Mouse (Mus musculus) forebrain, embryonic 13.5 days (tissue): ENCODE results near the gene Napepld. TPM values are rescaled to one million over a fixed set of nuclear protein-coding genes. Genes with fewer than 3 reads are reported as not detected.

Source experiments
- ATAC-seq: fragments of 200-750 bp; cut with Nextera tagmentation; 2 replicates; pipeline ENCODE4 v1.8.0; 2017
- H3K27ac ChIP-seq: fragments of 300-500 bp; sonication (generic); 2 replicates; pipeline ENCODE4 v1.5.1; 2015; ENCODE audit warnings: inconsistent platforms, mild to moderate bottlenecking, moderate library complexity
- H3K27me3 ChIP-seq: fragments of 300-500 bp; sonication (generic); 2 replicates; pipeline ENCODE4 v1.6.1; 2015; ENCODE audit warnings: mild to moderate bottlenecking, inconsistent platforms
- H3K36me3 ChIP-seq: fragments of 300-500 bp; sonication (generic); 2 replicates; pipeline ENCODE4 v1.6.1; 2015; ENCODE audit warnings: mild to moderate bottlenecking, inconsistent platforms; ENCODE audit not compliant: poor library complexity, severe bottlenecking
- H3K4me1 ChIP-seq: fragments of 300-500 bp; sonication (generic); 2 replicates; pipeline ENCODE4 v1.6.1; 2015; ENCODE audit warnings: inconsistent platforms
- H3K4me2 ChIP-seq: fragments of 300-500 bp; sonication (generic); 2 replicates; pipeline ENCODE4 v1.6.1; 2015; ENCODE audit warnings: inconsistent platforms, mild to moderate bottlenecking, moderate library complexity
- H3K4me3 ChIP-seq: fragments of 300-500 bp; sonication (generic); 2 replicates; pipeline ENCODE4 v1.5.1; 2015; ENCODE audit warnings: mild to moderate bottlenecking, inconsistent platforms
- H3K9ac ChIP-seq: fragments of 300-500 bp; sonication (generic); 2 replicates; pipeline ENCODE4 v1.6.1; 2015; ENCODE audit warnings: mild to moderate bottlenecking, inconsistent platforms
- H3K9me3 ChIP-seq: fragments of 300-500 bp; sonication (generic); replicated peaks from 2 replicates; pipeline ENCODE4 v1.6.1; 2016; ENCODE audit warnings: inconsistent platforms
- WGBS: fragments of 180-500 bp; shearing (Covaris S2); methylation state at CpG from one replicate; pipeline ENCODE4 v1.1.7; 2015; 5-methylcytosine and 5-hydroxymethylcytosine counted together
- polyA plus RNA-seq: library from polyadenylated mRNA; unstranded; fragments of >200 nt; fragmentation: Nextera tagmentation; extraction: Ambion mirVana; gene quantifications from 2 replicates; pipeline ENCODE4 v1.2.1, GENCODE M21; 2015

Napepld gene
- polyA plus RNA-seq, result 7.1 and 7.3 TPM in 2 replicates

GRCm38 (mm10) chr5:21701351-21702008, at the start of gene Napepld:
Napepld (minus strand) TSS chr5:21701396.
- ATAC-seq, result peak; percentile 99

GRCm38 (mm10) chr5:21745966-21746365, 44.8 kb upstream of the Napepld start:
- H3K9ac ChIP-seq, result no peak overlapping the region
- no peak overlapping the region for H3K4me3 ChIP-seq
- no peaks in the 10 kb centered on the region for H3K4me1 ChIP-seq
- H3K4me2 ChIP-seq, result no peak overlapping the region
- ATAC-seq, result no peak
- peaks cover 100% of the 10 kb centered on the region for H3K36me3 ChIP-seq
- no peaks in the 10 kb centered on the region for H3K27me3 ChIP-seq
- WGBS, result 92% methylated on average over 7 of the region's 8 CpGs
- no peaks in the 10 kb centered on the region for H3K9me3 ChIP-seq
- H3K27ac ChIP-seq, result no peak overlapping the region

More at GRCm38 (mm10) chr5:21701351-21702008, at the start of gene Napepld:
- Histone ChIP-seq H3K36me3 (no peaks in the 10 kb centered on the region), H3K27me3 (no peaks in the 10 kb centered on the region), H3K9me3 (no peaks in the 10 kb centered on the region), H3K4me2 (peak within 1 kb of the TSS; percentile 65), H3K4me1 (peaks cover 12% of the 10 kb centered on the region), H3K4me3 (peak within 1 kb of the TSS; percentile 67), H3K9ac (peak within 1 kb of the TSS; percentile 87), H3K27ac (peak within 1 kb of the TSS; percentile 97)
- under 1% methylated on average over 42 of the region's 59 CpGs for WGBS

- Histone ChIP-seq H3K36me3 (peaks cover 97% of the 10 kb centered on the region), H3K4me2 (no peak overlapping the region), H3K27me3 (no peaks in the 10 kb centered on the region), H3K4me3 (no peak overlapping the region), H3K27ac (no peak overlapping the region), H3K9ac (no peak overlapping the region), H3K9me3 (no peaks in the 10 kb centered on the region), H3K4me1 (no peaks in the 10 kb centered on the region)
- ATAC-seq, result no peak
Measured at GRCm38 (mm10) chr5:21744651-21745050, 43.5 kb upstream of the Napepld start.

- WGBS, result 95% methylated on average over 10 of the region's 10 CpGs
- Histone ChIP-seq H3K4me2 (no peak overlapping the region), H3K27me3 (no peaks in the 10 kb centered on the region), H3K9me3 (no peaks in the 10 kb centered on the region), H3K27ac (no peak overlapping the region), H3K36me3 (peaks cover 97% of the 10 kb centered on the region), H3K9ac (no peak overlapping the region), H3K4me1 (peaks cover 1% of the 10 kb centered on the region), H3K4me3 (no peak overlapping the region)
- ATAC-seq, result no peak
Measured at GRCm38 (mm10) chr5:21743606-21744005, 42.4 kb upstream of the Napepld start.

GRCm38 (mm10) chr5:21739881-21740280, 38.7 kb upstream of the Napepld start:
- Histone ChIP-seq H3K27me3 (no peaks in the 10 kb centered on the region), H3K4me2 (no peak overlapping the region), H3K9me3 (no peaks in the 10 kb centered on the region), H3K36me3 (peaks cover 62% of the 10 kb centered on the region), H3K27ac (no peak overlapping the region), H3K9ac (no peak overlapping the region), H3K4me3 (no peak overlapping the region), H3K4me1 (peaks cover 16% of the 10 kb centered on the region)
- 95% methylated on average over 13 of the region's 13 CpGs for WGBS
- ATAC-seq, result no peak

GRCm38 (mm10) chr5:21739120-21739519, 37.9 kb upstream of the Napepld start:
- Histone ChIP-seq H3K9me3 (no peaks in the 10 kb centered on the region), H3K9ac (no peak overlapping the region), H3K4me2 (no peak overlapping the region), H3K27me3 (no peaks in the 10 kb centered on the region), H3K27ac (no peak overlapping the region), H3K4me1 (peaks cover 24% of the 10 kb centered on the region), H3K4me3 (no peak overlapping the region), H3K36me3 (peaks cover 54% of the 10 kb centered on the region)
- WGBS, result 95% methylated on average over 11 of the region's 11 CpGs
- ATAC-seq, result no peak

- Histone ChIP-seq H3K4me1 (peaks cover 38% of the 10 kb centered on the region), H3K4me3 (peak overlapping the region; percentile 93), H3K36me3 (peaks cover 39% of the 10 kb centered on the region), H3K4me2 (peak overlapping the region; percentile 92), H3K27me3 (no peaks in the 10 kb centered on the region), H3K9me3 (no peaks in the 10 kb centered on the region), H3K27ac (no peak overlapping the region), H3K9ac (peak overlapping the region; percentile 91)
- no peak for ATAC-seq
- WGBS, result 30% methylated on average over 10 of the region's 10 CpGs
Measured at GRCm38 (mm10) chr5:21737620-21738019, 36.4 kb upstream of the Napepld start.

GRCm38 (mm10) chr5:21736956-21737585, 35.9 kb upstream of the Napepld start, which contains the start of gene Pmpcb:
Pmpcb (plus strand) TSS chr5:21737141.
- peak within 1 kb of the TSS; percentile 73 for H3K27ac ChIP-seq
- no peaks in the 10 kb centered on the region for H3K27me3 ChIP-seq
- H3K9me3 ChIP-seq, result no peaks in the 10 kb centered on the region
- peak; percentile 75 for ATAC-seq
- H3K4me1 ChIP-seq, result peaks cover 42% of the 10 kb centered on the region
- under 1% methylated on average over 38 of the region's 42 CpGs for WGBS
- peak within 1 kb of the TSS; percentile 93 for H3K4me3 ChIP-seq
- H3K4me2 ChIP-seq, result peak within 1 kb of the TSS; percentile 92
- peaks cover 34% of the 10 kb centered on the region for H3K36me3 ChIP-seq
- peak within 1 kb of the TSS; percentile 91 for H3K9ac ChIP-seq

GRCm38 (mm10) chr5:21736046-21736445, 34.9 kb upstream of the Napepld start:
- H3K36me3 ChIP-seq, result peaks cover 23% of the 10 kb centered on the region
- no peak for ATAC-seq
- 86% methylated on average over 11 of the region's 11 CpGs for WGBS

GRCm38 (mm10) chr5:21735584-21735983, 34.4 kb upstream of the Napepld start:
- 27% methylated on average over 10 of the region's 10 CpGs for WGBS
- Histone ChIP-seq H3K36me3 (peaks cover 22% of the 10 kb centered on the region), H3K9me3 (no peaks in the 10 kb centered on the region), H3K27me3 (no peaks in the 10 kb centered on the region), H3K4me3 (no peak overlapping the region), H3K9ac (no peak overlapping the region), H3K27ac (no peak overlapping the region), H3K4me1 (peaks cover 50% of the 10 kb centered on the region), H3K4me2 (peak overlapping the region; percentile 21; the same call in 1 of the 2 replicates)
- ATAC-seq, result no peak

More at GRCm38 (mm10) chr5:21736046-21736445, 34.9 kb upstream of the Napepld start:
- no peak overlapping the region for H3K4me3 ChIP-seq
- no peaks in the 10 kb centered on the region for H3K27me3 ChIP-seq
- no peak overlapping the region for H3K4me2 ChIP-seq
- H3K9me3 ChIP-seq, result no peaks in the 10 kb centered on the region
- H3K27ac ChIP-seq, result no peak overlapping the region
- no peak overlapping the region for H3K9ac ChIP-seq
- peaks cover 47% of the 10 kb centered on the region for H3K4me1 ChIP-seq

GRCm38 (mm10) chr5:21735100-21735499, 33.9 kb upstream of the Napepld start:
- WGBS, result 79% methylated on average over 20 of the region's 20 CpGs
- Histone ChIP-seq H3K4me3 (no peak overlapping the region), H3K4me1 (peaks cover 50% of the 10 kb centered on the region)

GRCm38 (mm10) chr5:21732930-21733329, 31.7 kb upstream of the Napepld start:
- H3K27me3 ChIP-seq, result no peaks in the 10 kb centered on the region
- H3K36me3 ChIP-seq, result no peaks in the 10 kb centered on the region
- ATAC-seq, result peak; percentile 90
- WGBS, result 3% methylated on average over 8 of the region's 8 CpGs
- no peak overlapping the region for H3K4me3 ChIP-seq
- H3K9me3 ChIP-seq, result no peaks in the 10 kb centered on the region
- H3K27ac ChIP-seq, result peak overlapping the region; percentile 90
- H3K9ac ChIP-seq, result no peak overlapping the region
- peak overlapping the region; percentile 15 for H3K4me2 ChIP-seq
- H3K4me1 ChIP-seq, result peaks cover 42% of the 10 kb centered on the region

More at GRCm38 (mm10) chr5:21735100-21735499, 33.9 kb upstream of the Napepld start:
- H3K27me3 ChIP-seq, result no peaks in the 10 kb centered on the region
- peaks cover 17% of the 10 kb centered on the region for H3K36me3 ChIP-seq
- H3K9ac ChIP-seq, result no peak overlapping the region
- ATAC-seq, result no peak
- peak overlapping the region; percentile 21; the same call in 1 of the 2 replicates for H3K4me2 ChIP-seq
- H3K27ac ChIP-seq, result 0 out of 2 replicates have a peak overlapping the region, but pooled peaks have one; percentile 90
- H3K9me3 ChIP-seq, result no peaks in the 10 kb centered on the region
